ENCODE assay signal across 17 mouse cellular contexts in the genomic region with DNA sequence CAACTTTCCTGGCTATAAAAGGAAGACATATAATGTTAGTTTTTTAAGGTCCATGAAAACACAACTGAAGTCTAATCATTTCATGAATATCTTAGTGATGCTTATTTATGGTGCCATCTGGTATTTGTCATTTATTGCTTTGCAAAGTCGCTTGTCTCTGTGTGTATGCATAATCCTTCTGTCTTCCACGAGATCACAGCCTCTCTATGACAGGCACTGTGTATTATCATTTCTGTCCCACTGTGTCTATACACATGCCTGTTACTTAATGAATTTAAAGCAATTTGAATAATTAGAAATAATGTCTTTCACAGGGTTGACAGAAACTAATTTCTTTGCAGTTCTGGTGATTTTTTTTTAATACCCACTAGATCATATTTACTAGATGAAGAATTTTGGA.
"Had no signal": no experiment of that assay in that cellular context is flagged by ENCODE, and none has a peak within 500 bp of the region (broad histone marks: within the 10 kb centered on the region; RNA-seq: fewer than 3 reads in every experiment).

No protein-coding gene starts in this region.

- H3K36me3 ChIP-seq: liver, embryonic 13.5 days; liver, embryonic 15.5 days; neural tube, embryonic 12.5 days; stomach, embryonic 15.5 days had no signal

- H3K27me3 ChIP-seq: liver, embryonic 13.5 days; liver, embryonic 15.5 days; megakaryocyte, embryonic 14.5 days; neural tube, embryonic 12.5 days; stomach, embryonic 15.5 days had no signal

- H3K9me3 ChIP-seq: liver, embryonic 13.5 days; liver, embryonic 15.5 days; megakaryocyte, embryonic 14.5 days; neural tube, embryonic 12.5 days; stomach, embryonic 15.5 days had no signal

- ATAC-seq: liver, postnatal 0 days had no signal

- H3K27ac ChIP-seq: liver, embryonic 13.5 days; liver, embryonic 15.5 days; macrophage; neural tube, embryonic 12.5 days; stomach, embryonic 15.5 days; stomach, postnatal 0 days had no signal

- DNase-seq: liver, embryonic 13.5 days; liver, postnatal 0 days; lung, adult 2 months; lung, postnatal 14 days; lung, postnatal 36 days; right cerebral cortex, postnatal 14 days; thymus, adult 2 months; thymus, postnatal 25 days; thymus, postnatal 4 days had no signal

- H3K4me1 ChIP-seq: liver, embryonic 13.5 days; liver, embryonic 15.5 days; megakaryocyte, embryonic 14.5 days; neural tube, embryonic 12.5 days; stomach, embryonic 15.5 days had no signal

- H3K4me2 ChIP-seq: liver, embryonic 11.5 days; liver, embryonic 13.5 days; liver, embryonic 15.5 days; midbrain, embryonic 11.5 days; neural tube, embryonic 12.5 days; stomach, embryonic 15.5 days had no signal

- H3K9ac ChIP-seq: liver, embryonic 13.5 days; liver, embryonic 15.5 days; liver, postnatal 0 days; neural tube, embryonic 12.5 days; stomach, embryonic 15.5 days had no signal

- H3K4me3 ChIP-seq: liver, embryonic 13.5 days; liver, embryonic 15.5 days; megakaryocyte, embryonic 14.5 days; neural tube, embryonic 12.5 days; stomach, embryonic 15.5 days had no signal
